Mouse (Mus musculus) urinary bladder, postnatal 0 days (tissue): ENCODE measurements around the gene Mrgprf. TPM values are rescaled to one million over a fixed set of nuclear protein-coding genes. Genes with fewer than 3 reads are reported as not detected.

ENCODE experiments used
- polyA plus RNA-seq: library from polyadenylated mRNA; unstranded; fragments of >200 nt; fragmentation: Nextera tagmentation; extraction: Ambion mirVana; gene quantifications from 2 replicates; pipeline ENCODE4 v1.2.1, GENCODE M21; 2015

Gene Mrgprf
- polyA plus RNA-seq = 34.9 and 37.0 TPM in 2 replicates

DNA sequence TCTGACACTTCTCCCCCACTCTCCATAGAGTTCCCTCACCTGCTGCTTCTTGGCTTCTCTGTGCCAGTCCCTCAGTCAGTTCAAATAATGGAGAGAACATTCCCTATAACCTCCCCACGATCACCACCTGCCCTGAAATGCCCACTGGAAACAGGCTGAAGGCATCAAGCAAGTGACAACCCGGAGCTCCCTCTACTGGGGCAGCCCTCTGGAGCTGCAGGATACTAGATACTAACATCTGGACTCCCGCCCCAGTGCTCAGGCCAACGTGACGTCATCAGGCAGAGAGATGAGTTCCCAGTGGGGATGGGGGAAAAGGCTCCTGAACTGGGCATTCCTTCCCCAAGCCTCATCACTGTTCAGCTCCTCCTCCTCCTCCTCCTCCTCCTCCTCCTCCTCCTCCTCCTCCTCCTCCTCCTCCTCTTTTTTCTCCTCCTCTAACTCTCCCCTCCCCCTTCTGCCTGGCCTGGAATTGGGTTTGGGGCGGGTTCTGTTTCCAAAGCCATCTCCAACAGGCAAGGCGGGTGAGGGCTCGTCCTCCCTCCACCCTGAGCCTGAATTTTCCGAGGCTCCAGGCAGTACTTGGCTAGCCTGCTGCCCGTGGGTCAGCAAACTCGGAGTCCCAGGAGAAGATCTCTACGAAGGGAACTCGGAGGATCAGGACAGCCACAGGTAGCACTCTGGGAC is at the start of gene Mrgprf:
Mrgprf (plus strand) TSS at position 508 of the 687 bp plus-strand sequence.

DNA sequence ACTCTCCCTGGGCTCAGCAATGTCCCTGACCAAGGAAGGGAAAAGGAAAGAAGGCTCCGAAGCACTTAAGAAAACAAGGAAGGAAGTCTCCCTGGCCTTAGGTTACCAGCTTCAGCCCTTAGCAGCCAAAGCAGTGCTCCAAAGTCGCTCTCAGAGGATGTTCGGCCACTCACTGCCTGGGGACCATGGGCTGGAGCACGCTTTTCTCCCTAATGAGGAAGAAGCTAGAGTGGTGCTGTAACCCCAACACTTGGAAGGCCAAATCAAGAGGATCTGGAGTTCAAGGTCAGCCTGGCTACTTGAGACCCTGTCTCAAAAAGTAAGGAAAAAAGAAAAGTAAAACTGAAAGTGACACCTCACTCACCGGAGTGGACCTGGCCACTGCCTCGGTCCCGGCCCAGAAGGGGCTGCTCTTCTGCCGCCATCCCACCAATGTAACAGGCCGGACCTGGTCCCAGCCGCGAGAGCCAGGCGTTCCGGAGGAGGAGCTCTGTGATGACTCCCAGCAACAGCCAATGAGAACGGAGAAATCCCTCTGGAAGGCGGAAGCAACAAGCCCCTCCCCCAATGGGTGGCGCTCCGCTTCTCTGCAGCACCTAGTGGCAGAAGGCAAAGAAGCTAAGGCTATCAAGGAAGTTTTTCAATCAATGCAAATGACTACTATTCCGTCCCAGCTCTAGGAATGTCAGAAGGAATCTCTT is 17.0 kb upstream of the Mrgprf start, which contains the start of gene Tpcn2:
Tpcn2 (minus strand) TSS at position 525 of the 701 bp plus-strand sequence.

GRCm38 (mm10) chr7:145314785-145315411 is 14.3 kb downstream of the Mrgprf start, which contains the start of gene Mrgprd:
Gene Mrgprd (plus strand): TSS chr7:145314835.

Other genes with a start within 250 kb of the Mrgprf start
- gene 1810010D01Rik, start 92.7 kb upstream of the Mrgprf start, polyA plus RNA-seq = 0.14 and 0.48 TPM in 2 replicates
- gene Tpcn2, start 16.8 kb upstream of the Mrgprf start, polyA plus RNA-seq = 10.5 and 14.6 TPM in 2 replicates
- gene Mrgprd, start 14.0 kb downstream of the Mrgprf start, polyA plus RNA-seq = 0.05 TPM in 1 of 2 replicates, not detected in the other